Mouse (Mus musculus) ovary, postnatal 36 days (tissue): Measurements from ENCODE around the gene Mvb12a.
"Not testable (repeated sequence)": the region's sequence is repeated elsewhere in the genome, so short reads cannot be mapped to it uniquely, and the experiment has no call there.

Experiments
- DNase-seq: peaks from one replicate; pipeline ENCODE4 v3.0.0; 2022; ENCODE audit warnings: low spot score, mixed read lengths

The Mvb12a gene

DNA sequence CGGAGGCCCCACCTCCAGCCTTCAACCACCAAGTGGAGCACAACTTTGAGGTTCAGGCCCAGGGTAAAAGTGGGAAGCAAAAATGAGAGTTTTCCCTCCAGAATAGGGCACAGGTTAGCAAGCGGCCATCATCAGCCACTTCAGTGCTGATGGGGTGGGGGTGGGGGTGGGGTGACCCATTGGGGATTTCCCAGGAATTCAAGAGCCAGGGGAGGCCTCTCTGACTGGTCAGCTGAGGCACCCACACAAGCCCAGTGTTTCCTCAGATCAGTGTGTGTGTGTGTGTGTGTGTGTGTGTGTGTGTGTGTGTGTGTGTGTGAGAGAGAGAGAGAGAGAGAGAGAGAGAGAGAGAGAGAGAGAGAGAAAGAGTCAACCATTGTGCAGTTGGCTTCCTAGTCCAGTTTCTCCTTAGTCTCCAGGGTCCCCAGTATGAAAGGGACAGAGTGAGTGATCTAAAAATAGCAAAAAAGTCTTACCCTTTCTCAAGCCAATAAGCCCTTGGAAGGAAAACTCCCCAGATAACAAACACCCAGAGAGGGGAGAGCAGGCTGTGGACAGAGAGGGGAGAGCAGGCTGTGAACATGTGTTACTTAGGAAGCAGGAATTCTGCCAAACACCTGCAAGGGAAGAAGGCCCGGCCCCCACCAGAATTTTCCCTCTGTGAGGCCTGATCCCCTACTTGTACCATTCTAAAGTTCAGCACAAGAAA lies 15.4 kb upstream of the Mvb12a start:
- no peak for DNase-seq

DNA sequence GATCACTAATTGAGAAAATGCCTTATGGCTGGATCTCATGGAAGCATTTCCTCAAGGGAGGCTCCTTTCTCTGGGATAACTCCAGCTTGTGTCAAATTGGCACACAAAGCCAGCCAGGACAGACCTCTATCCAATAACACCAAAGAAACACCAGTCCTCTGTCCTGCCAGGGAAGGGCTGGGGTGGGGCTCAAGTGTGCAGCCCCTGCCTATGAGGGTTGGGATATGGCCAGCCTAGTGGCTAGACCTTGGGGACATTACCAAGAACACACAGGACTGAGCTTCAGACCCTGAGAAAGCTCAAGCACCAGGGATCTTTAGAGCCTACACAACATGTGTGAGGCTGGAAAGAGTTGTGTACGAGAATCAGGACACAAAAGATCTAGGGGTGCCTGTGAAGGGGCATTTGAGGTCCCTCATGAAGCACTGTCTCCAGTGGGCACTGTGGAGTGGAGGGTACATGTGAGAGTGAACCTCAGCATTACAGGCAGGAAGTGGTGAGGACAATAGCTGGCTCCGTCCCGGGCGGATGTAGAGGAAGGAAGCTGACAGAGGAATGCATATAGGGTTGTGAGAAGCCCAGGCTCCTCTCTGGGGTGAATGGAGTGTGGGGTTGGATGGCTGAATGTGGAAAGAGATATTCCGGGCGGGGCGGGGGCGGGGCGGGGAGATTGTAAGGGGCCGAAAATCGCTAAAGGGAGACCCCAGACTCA lies 14.2 kb upstream of the Mvb12a start:
- DNase-seq, result no peak

- not testable (repeated sequence) for DNase-seq
Measured at GRCm38 (mm10) chr8:71530735-71531467, 11.8 kb upstream of the Mvb12a start.

DNA sequence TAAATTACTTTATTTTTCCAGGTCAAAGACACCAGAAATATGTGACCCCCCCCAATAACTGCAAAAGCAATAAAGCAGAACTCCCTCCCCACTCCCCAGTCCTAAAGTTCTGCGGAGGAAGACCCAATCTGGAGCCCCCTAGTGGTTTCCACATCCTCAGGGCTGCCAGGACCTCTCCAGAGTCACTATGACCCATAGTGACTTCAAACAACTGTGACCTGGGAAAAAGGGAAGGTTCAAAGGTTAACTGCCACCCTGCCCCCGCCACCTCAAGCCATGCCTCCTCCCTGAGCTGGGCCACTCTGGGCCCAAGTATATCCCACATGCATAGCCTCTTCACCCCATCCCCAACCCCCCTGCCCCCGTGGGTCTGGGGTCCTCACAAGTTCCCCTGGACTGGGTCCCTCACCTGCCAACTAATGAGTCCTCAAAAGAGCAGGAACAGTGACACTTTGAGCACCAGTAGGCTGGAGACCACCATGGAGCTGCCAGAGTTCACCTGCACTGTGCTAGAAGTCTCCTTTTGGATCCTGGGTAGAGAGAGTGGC lies 8.4 kb upstream of the Mvb12a start:
- DNase-seq, result no peak

DNA sequence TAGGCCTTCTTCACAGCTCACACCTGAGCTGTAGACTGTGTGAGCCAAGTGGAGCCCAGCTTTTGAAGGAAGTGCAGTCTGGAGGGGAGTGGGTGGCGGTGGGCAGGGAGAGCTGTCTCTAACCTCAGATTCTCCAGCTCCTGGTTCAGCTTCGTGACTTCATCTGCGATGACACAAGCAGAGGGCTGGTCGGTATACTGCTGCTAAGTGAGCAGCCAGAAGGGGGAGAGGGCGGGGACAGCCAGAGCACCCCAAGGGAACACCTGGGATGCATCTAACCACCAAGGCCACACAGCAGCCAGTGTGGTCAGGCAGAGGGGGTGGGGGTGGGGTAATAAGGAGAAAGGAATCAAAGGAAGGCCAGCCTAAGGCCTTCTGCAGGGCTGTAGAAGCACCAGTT lies 7.1 kb upstream of the Mvb12a start:
- no peak for DNase-seq

- DNase-seq, result peak; percentile 86
Measured at GRCm38 (mm10) chr8:71537028-71537867, 5.5 kb upstream of the Mvb12a start, which contains the start of gene Bst2. Gene Bst2 (minus strand): TSS chr8:71537456.

DNA sequence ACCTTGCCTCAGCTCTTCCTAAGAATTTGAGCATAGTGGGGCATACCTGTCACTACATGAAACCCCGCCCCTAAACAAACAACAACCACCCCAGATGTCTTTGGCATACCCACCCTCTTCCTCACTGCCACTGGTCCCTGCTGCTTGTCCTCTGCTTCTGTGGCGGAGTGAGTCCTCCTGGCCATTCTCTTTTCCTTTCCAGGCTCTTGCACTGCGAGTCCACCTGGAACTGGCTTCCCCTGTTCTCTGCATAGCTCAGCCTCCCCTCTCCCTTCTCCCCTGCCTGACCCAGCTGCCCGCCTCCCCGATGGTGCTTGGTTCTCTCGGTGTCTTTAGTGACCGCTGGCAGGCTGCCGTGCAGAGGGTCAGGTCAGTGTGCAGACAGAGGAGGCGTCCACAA lies 1.0 kb downstream of the Mvb12a start:
- DNase-seq, result no peak

- DNase-seq, result no peak
Measured at GRCm38 (mm10) chr8:71545053-71545452, 2.3 kb downstream of the Mvb12a start.

DNA sequence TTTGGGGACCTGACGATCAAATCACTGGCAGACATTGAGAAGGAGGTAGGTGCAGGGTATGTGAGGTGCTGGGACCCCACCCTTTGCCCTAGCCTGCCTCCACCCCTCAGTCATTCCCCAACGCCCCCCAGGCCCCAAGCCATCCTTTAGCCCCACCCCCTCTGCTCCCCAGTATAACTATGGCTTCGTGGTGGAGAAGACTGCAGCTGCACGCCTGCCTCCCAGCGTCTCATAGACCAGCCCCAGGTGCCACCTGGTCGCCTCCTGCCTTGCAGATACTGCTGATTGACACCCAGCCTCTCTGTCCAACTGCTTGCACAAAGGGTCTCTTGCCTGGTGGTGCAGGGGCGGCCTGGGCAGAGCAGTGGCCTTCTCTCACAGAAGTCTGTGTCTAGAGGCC lies 4.9 kb downstream of the Mvb12a start:
- no peak for DNase-seq

- no peak for DNase-seq
Measured at GRCm38 (mm10) chr8:71550754-71551153, 8.0 kb downstream of the Mvb12a start.

- DNase-seq, result no peak
Measured at GRCm38 (mm10) chr8:71552770-71553169, 10.0 kb downstream of the Mvb12a start.

GRCm38 (mm10) chr8:71554001-71554400 lies 11.3 kb downstream of the Mvb12a start:
- DNase-seq, result no peak

- DNase-seq, result no peak
Measured at GRCm38 (mm10) chr8:71554644-71555043, 11.9 kb downstream of the Mvb12a start.

GRCm38 (mm10) chr8:71558071-71558957 lies 15.6 kb downstream of the Mvb12a start, which contains the start of gene Tmem221:
Gene Tmem221 (minus strand): TSS chr8:71558871.
- peak; percentile 55 for DNase-seq

DNA sequence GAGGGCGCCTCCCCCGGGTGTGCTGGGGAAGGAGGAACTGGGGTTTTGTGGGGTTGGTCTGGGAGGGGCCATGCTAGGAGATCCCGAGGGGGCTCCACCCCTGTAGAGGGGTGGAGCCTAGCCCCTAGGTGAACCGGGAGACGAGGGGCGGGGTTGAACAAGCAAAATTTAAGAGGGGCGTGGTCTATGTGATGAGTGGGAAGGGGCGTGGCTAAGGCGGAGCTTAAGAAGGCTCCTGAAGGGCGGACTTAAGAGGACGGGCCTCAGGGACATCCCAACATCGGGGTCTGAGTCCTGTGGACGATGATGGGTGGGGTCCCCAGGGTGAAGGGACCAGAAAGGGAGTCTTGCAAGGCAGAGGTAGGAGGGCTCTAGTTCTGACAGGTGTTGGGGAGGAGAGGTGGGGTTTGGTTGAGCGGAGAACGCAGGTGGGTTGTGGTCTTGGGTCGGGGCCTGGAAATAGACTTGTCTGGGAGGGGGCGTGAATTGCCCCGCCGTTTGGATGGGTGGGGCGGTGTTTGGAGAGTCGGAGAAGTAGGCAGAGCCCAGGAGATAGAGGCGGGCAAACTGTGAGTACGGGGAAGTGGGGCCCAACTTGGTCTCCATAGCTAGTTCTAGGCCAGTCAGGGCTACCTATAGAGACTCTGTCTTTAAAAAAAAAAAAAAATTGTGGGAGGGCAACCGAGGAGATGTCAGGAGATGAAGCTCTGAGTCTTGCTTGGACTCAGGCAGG lies 16.4 kb downstream of the Mvb12a start:
- peak; percentile 84 for DNase-seq

- DNase-seq, result no peak
Measured at GRCm38 (mm10) chr8:71560071-71560470, 17.3 kb downstream of the Mvb12a start.

- no peak for DNase-seq
Measured at GRCm38 (mm10) chr8:71560765-71561164, 18.0 kb downstream of the Mvb12a start.

DNA sequence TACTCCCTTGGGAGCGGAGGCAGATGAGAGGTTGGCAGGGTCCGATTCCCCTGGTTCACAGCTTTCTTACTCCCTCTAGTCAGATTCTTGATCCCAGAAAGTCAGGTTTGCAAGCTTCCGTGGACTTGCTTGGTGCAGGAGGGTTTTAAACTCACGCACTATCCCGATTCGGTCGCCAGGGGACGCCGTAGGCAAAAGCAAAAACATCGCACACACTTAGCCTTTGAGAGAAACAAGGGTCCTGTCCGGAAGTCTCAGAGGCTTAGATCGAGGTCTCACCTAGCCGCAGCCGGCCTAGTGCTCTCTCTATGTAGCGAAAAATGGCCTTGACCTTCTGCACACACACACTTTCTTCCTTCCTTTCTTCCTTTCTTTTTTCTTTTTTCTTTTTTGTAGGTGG lies 18.7 kb downstream of the Mvb12a start:
- peak; percentile 66 for DNase-seq

DNA sequence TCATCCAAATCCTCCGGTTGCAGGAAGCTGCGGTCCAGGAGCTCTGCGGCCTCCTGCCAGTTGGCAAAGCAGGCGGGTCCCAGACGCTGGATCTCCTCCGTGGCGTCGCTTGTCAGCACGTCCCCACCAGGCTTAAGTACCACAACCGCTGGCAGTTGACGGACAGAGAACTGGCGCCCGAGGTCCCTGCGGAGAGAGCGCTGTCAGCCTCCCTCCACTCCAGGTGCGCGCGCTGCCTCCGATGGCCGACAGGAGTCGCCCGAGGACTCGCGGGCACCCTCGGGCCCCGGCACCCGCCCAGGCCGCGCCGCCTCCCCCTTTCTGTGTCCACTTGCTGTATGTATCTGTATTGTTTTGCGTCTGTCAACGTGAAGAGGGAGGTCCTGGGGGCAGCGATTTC lies 20.0 kb downstream of the Mvb12a start:
- peak; percentile 89 for DNase-seq

DNA sequence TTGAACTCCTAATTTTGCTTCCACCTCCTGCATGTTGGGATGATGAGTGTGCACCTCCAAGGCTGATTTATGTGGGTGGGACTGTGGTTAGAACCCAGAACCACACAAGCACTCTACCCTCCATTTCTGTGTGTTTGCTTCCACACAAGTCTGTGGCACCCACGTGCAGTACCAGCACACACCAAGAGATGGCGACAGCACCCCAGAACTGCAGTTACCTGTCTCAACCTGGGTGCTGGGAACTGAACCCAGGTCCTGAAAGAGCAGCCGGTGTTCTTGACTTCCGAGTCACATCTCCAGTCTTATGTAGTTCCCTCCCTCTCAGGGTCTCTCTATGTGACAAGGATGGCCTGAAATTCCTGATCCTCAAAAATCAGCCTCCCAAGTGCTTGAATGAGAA lies 21.3 kb downstream of the Mvb12a start:
- no peak for DNase-seq
